Mouse (Mus musculus) liver, embryonic 11.5 days (tissue): Measurements from ENCODE around the gene Frs3. TPM values are rescaled to one million over a fixed set of nuclear protein-coding genes. Genes with fewer than 3 reads are reported as not detected.

Experiments
- ATAC-seq: fragments of 200-750 bp; cut with Nextera tagmentation; replicated peaks from 2 replicates; pipeline ENCODE4 v1.8.0; 2017; ENCODE audit warnings: moderate number of reproducible peaks, mild to moderate bottlenecking, moderate TSS enrichment, moderate library complexity; ENCODE audit not compliant: low FRiP score
- DNase-seq: peaks from one replicate; pipeline ENCODE4 v3.0.0-alpha.2; 2017; ENCODE audit warnings: low spot score
- H3K27ac ChIP-seq: fragments of 300-500 bp; sonication (generic); 2 replicates; pipeline ENCODE4 v1.5.1; 2014; ENCODE audit warnings: mild to moderate bottlenecking, low read depth, low read length, control low read depth
- H3K27me3 ChIP-seq: fragments of 300-500 bp; sonication (generic); replicated peaks from 2 replicates; pipeline ENCODE4 v1.6.1; 2014; ENCODE audit warnings: low read length, mixed read lengths; ENCODE audit not compliant: control insufficient read depth, insufficient read depth
- H3K36me3 ChIP-seq: fragments of 300-500 bp; sonication (generic); 2 replicates; pipeline ENCODE4 v1.6.1; 2014; ENCODE audit warnings: mild to moderate bottlenecking, low read length, moderate library complexity, mixed read lengths; ENCODE audit not compliant: control insufficient read depth, insufficient read depth
- H3K4me1 ChIP-seq: fragments of 300-500 bp; sonication (generic); replicated peaks from 2 replicates; pipeline ENCODE4 v1.6.1; 2014; ENCODE audit warnings: low read length, mixed read lengths; ENCODE audit not compliant: control insufficient read depth, insufficient read depth
- H3K4me2 ChIP-seq: fragments of 300-500 bp; sonication (generic); 2 replicates; pipeline ENCODE4 v1.6.1; 2014; ENCODE audit warnings: mild to moderate bottlenecking, control low read depth, moderate library complexity
- H3K4me3 ChIP-seq: fragments of 300-500 bp; sonication (generic); 2 replicates; pipeline ENCODE4 v1.5.1; 2014; ENCODE audit warnings: low read depth, low read length, control low read depth
- H3K9ac ChIP-seq: fragments of 300-500 bp; sonication (generic); 2 replicates; pipeline ENCODE4 v1.6.1; 2014; ENCODE audit warnings: low read depth, low read length, control low read depth
- H3K9me3 ChIP-seq: fragments of 300-500 bp; sonication (generic); 2 replicates; pipeline ENCODE4 v1.6.1; 2016; ENCODE audit warnings: low read length, inconsistent platforms, mixed read lengths; ENCODE audit not compliant: control insufficient read depth
- WGBS: fragments of 180-500 bp; shearing (Covaris S2); extraction: QIAGEN DNeasy Blood & Tissue Kit; methylation state at CpG from one replicate; pipeline ENCODE4 v1.1.7; 2014; 5-methylcytosine and 5-hydroxymethylcytosine counted together
- polyA plus RNA-seq: library from polyadenylated mRNA; unstranded; fragments of >200 nt; fragmentation: Nextera tagmentation; extraction: Ambion mirVana; gene quantifications from 2 replicates; pipeline ENCODE4 v1.2.1, GENCODE M21; 2014

Frs3 gene
- polyA plus RNA-seq, 1 experiment from 2014 or later, result 3.5 TPM

- Histone ChIP-seq H3K9ac (peak overlapping the region; percentile 30; the same call in 1 of the 2 replicates), H3K36me3 (no peaks in the 10 kb centered on the region), H3K9me3 (no peaks in the 10 kb centered on the region), H3K4me2 (peak overlapping the region; percentile 57), H3K4me1 (peaks cover 38% of the 10 kb centered on the region), H3K27ac (peak overlapping the region; percentile 43), H3K4me3 (no peak overlapping the region), H3K27me3 (peaks cover 4% of the 10 kb centered on the region)
- peak; percentile 61 for DNase-seq
- 15% methylated on average over 16 of the region's 16 CpGs for WGBS
- peak; percentile 86 for ATAC-seq
These were observed 54.3 kb downstream of the Frs3 start for GRCm38 (mm10) chr17:47742991-47743734.

GRCm38 (mm10) chr17:47744086-47744485 lies 55.3 kb downstream of the Frs3 start:
- Histone ChIP-seq H3K27ac (no peak overlapping the region), H3K4me2 (no peak overlapping the region), H3K9ac (no peak overlapping the region), H3K9me3 (no peaks in the 10 kb centered on the region), H3K36me3 (no peaks in the 10 kb centered on the region), H3K4me1 (peaks cover 35% of the 10 kb centered on the region), H3K4me3 (no peak overlapping the region), H3K27me3 (no peaks in the 10 kb centered on the region)
- no peak for ATAC-seq
- WGBS, result 84% methylated on average over 14 of the region's 14 CpGs
- DNase-seq, result no peak

GRCm38 (mm10) chr17:47744746-47745368 lies 56.0 kb downstream of the Frs3 start:
- H3K9me3 ChIP-seq, result no peaks in the 10 kb centered on the region
- H3K4me3 ChIP-seq, result no peak overlapping the region
- H3K9ac ChIP-seq, result no peak overlapping the region
- 83% methylated on average over 10 of the region's 10 CpGs for whole genome bisulfite sequencing
- no peaks in the 10 kb centered on the region for H3K27me3 ChIP-seq
- peaks cover 36% of the 10 kb centered on the region for H3K4me1 ChIP-seq
- H3K4me2 ChIP-seq, result no peak overlapping the region
- H3K36me3 ChIP-seq, result no peaks in the 10 kb centered on the region
- no peak overlapping the region for H3K27ac ChIP-seq
- DNase-seq, result no peak
- ATAC-seq, result no peak

- ATAC-seq, result no peak
- no peak overlapping the region for H3K4me3 ChIP-seq
- H3K4me1 ChIP-seq, result peaks cover 38% of the 10 kb centered on the region
- H3K9ac ChIP-seq, result no peak overlapping the region
- WGBS, result 72% methylated on average over 14 of the region's 14 CpGs
- no peak for DNase-seq
- no peaks in the 10 kb centered on the region for H3K36me3 ChIP-seq
- H3K4me2 ChIP-seq, result no peak overlapping the region
- H3K27ac ChIP-seq, result 0 out of 2 replicates have a peak overlapping the region, but pooled peaks have one; percentile 54
- no peaks in the 10 kb centered on the region; the same call in 1 of the 2 replicates for H3K9me3 ChIP-seq
- no peaks in the 10 kb centered on the region for H3K27me3 ChIP-seq
These were observed 60.1 kb downstream of the Frs3 start for GRCm38 (mm10) chr17:47748791-47749553.

- no peaks in the 10 kb centered on the region for H3K36me3 ChIP-seq
- peaks cover 41% of the 10 kb centered on the region for H3K4me1 ChIP-seq
- H3K27me3 ChIP-seq, result no peaks in the 10 kb centered on the region
- no peaks in the 10 kb centered on the region; the same call in 1 of the 2 replicates for H3K9me3 ChIP-seq
- DNase-seq (no peak), ATAC-seq (peak; percentile 74)
- 55% methylated on average over 3 of the region's 3 CpGs for WGBS
- no peak overlapping the region for H3K9ac ChIP-seq
- no peak overlapping the region for H3K4me3 ChIP-seq
- H3K27ac ChIP-seq, result 0 out of 2 replicates have a peak overlapping the region, but pooled peaks have one; percentile 54
- H3K4me2 ChIP-seq, result no peak overlapping the region
These were observed 60.8 kb downstream of the Frs3 start for GRCm38 (mm10) chr17:47749626-47750025.

GRCm38 (mm10) chr17:47750101-47750500 lies 61.3 kb downstream of the Frs3 start:
- DNase-seq (no peak), ATAC-seq (no peak)
- WGBS, result 57% methylated on average over 6 of the region's 6 CpGs
- no peak overlapping the region for H3K4me3 ChIP-seq
- H3K4me1 ChIP-seq, result peaks cover 44% of the 10 kb centered on the region
- no peaks in the 10 kb centered on the region for H3K27me3 ChIP-seq
- no peaks in the 10 kb centered on the region for H3K36me3 ChIP-seq
- H3K9me3 ChIP-seq, result no peaks in the 10 kb centered on the region; the same call in 1 of the 2 replicates
- H3K27ac ChIP-seq, result no peak overlapping the region
- H3K4me2 ChIP-seq, result no peak overlapping the region
- no peak overlapping the region for H3K9ac ChIP-seq

GRCm38 (mm10) chr17:47751811-47752210 lies 63.0 kb downstream of the Frs3 start:
- no peak overlapping the region for H3K9ac ChIP-seq
- ATAC-seq, result no peak
- H3K36me3 ChIP-seq, result no peaks in the 10 kb centered on the region
- H3K4me1 ChIP-seq, result peaks cover 48% of the 10 kb centered on the region
- DNase-seq, result no peak
- no peak overlapping the region for H3K4me3 ChIP-seq
- H3K27ac ChIP-seq, result no peak overlapping the region
- no peaks in the 10 kb centered on the region for H3K27me3 ChIP-seq
- 76% methylated on average over 5 of the region's 5 CpGs for WGBS
- H3K9me3 ChIP-seq, result no peaks in the 10 kb centered on the region; the same call in 1 of the 2 replicates
- no peak overlapping the region for H3K4me2 ChIP-seq

GRCm38 (mm10) chr17:47753130-47753775 lies 64.4 kb downstream of the Frs3 start:
- Histone ChIP-seq H3K27ac (peak overlapping the region; percentile 67), H3K4me3 (no peak overlapping the region), H3K4me2 (peak overlapping the region; percentile 28), H3K36me3 (no peaks in the 10 kb centered on the region), H3K4me1 (peaks cover 48% of the 10 kb centered on the region), H3K27me3 (no peaks in the 10 kb centered on the region), H3K9ac (peak overlapping the region; percentile 23; the same call in 1 of the 2 replicates), H3K9me3 (no peaks in the 10 kb centered on the region; the same call in 1 of the 2 replicates)
- ATAC-seq, result peak; percentile 78
- DNase-seq, result no peak
- WGBS, result 42% methylated on average over 8 of the region's 8 CpGs
